Mouse (Mus musculus): Measurements from ENCODE around the gene Srsf5. TPM values are rescaled to one million over a fixed set of nuclear protein-coding genes. Genes with fewer than 3 reads are reported as not detected.
A peak's percentile ranks its signal among the peaks of the same experiment; 100 is the strongest.

Gene Srsf5
- polyA plus RNA-seq, 1 experiment from 2014 or later: 444 TPM

DNA sequence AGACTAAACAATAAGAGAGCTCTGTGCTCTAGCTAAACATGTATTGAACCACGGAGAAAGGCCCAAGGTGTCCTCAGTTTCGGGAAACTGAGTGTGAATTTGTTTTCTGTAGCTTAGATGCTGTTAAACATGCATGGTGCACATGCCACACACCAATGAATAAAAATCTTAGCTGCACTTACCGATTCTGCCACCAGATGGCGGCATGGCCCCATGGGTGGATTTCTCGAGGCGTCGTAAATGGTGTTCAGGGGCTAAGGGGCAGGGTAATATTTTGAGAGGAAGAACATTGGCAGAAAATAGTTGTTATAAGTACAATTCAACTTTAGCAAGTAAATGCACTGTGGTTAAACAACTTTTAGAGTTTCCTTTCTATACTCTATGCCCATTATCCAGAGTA, 37.0 kb downstream of the Srsf5 start:
- Histone ChIP-seq H3K36me3 (ENCODE audit: control insufficient read depth, insufficient read depth, low read length) (no peaks in the 10 kb centered on the region), H3K9me3 (ENCODE audit: control insufficient read depth, low read length) (no peaks in the 10 kb centered on the region), H3K4me2 (no peak overlapping the region), H3K27ac (ENCODE audit: low read depth, low read length) (no peak overlapping the region), H3K4me3 (ENCODE audit: low read depth, low read length) (no peak overlapping the region), H3K9ac (ENCODE audit: low read length) (no peak overlapping the region), H3K27me3 (ENCODE audit: control insufficient read depth, insufficient read depth, low read length) (no peaks in the 10 kb centered on the region), H3K4me1 (ENCODE audit: control insufficient read depth, insufficient read depth, low read length) (no peaks in the 10 kb centered on the region)
- DNase-seq (ENCODE audit: low spot score, missing footprints): peak; percentile 99
- WGBS: 3% methylated on average over 7 of the region's 7 CpGs
- no peak for ATAC-seq (ENCODE audit: low FRiP score)

DNA sequence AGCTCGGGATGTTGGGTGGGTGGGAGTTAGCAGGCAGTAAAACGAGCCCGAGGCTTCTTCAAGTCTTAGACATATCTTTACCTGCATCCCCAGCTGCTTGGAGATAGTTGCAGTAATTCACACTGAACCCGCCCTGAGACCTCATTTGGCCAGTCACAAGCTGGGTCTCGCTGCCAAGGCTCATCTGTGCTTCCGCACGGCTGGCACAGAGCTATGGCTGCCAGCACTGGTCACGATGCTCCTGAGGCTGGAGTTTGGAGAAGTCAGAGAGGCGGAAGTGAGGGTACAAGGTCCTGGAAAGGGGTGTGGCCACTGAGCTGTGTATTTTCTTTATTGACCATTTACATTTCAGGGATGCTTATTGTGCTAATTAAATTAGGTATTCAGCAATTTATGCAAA, 38.4 kb downstream of the Srsf5 start:
- no peak overlapping the region for H3K4me3 ChIP-seq (ENCODE audit: low read depth, low read length)
- no peak for ATAC-seq (ENCODE audit: low FRiP score)
- 80% methylated on average over 9 of the region's 9 CpGs for WGBS

DNA sequence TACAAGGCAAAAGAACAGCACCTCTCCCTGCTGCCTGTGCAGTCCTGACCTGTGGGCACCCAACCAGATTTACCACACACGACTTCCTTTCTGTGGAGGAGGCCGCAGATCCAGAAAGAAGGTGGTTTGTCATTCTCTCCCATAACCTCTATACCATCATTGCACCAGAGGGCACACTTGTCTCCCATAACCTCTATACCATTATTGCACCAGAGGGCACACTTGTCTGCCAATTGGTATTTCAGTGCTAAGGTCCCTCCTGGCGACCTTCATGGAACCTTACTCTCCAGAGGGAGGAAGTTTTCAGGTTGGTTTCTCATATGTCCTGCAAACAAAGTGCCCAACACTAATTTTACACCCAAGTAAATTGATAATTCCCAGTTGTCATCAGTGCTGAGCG, 41.3 kb downstream of the Srsf5 start:
- Histone ChIP-seq H3K36me3 (ENCODE audit: control insufficient read depth, insufficient read depth, low read length) (no peaks in the 10 kb centered on the region), H3K4me2 (no peak overlapping the region), H3K27ac (ENCODE audit: low read depth, low read length) (no peak overlapping the region), H3K9me3 (ENCODE audit: control insufficient read depth, low read length) (no peaks in the 10 kb centered on the region), H3K4me1 (ENCODE audit: control insufficient read depth, insufficient read depth, low read length) (peaks cover 2% of the 10 kb centered on the region; the same call in 1 of the 2 replicates), H3K4me3 (ENCODE audit: low read depth, low read length) (no peak overlapping the region), H3K9ac (ENCODE audit: low read length) (no peak overlapping the region), H3K27me3 (ENCODE audit: control insufficient read depth, insufficient read depth, low read length) (no peaks in the 10 kb centered on the region)
- DNase-seq (ENCODE audit: low spot score, missing footprints): no peak
- no peak for ATAC-seq (ENCODE audit: low FRiP score)
- WGBS: 86% methylated on average over 4 of the region's 4 CpGs

More for the DNA sequence above, 38.4 kb downstream of the Srsf5 start:
- Histone ChIP-seq H3K9ac (ENCODE audit: low read length) (no peak overlapping the region), H3K36me3 (ENCODE audit: control insufficient read depth, insufficient read depth, low read length) (no peaks in the 10 kb centered on the region), H3K27ac (ENCODE audit: low read depth, low read length) (no peak overlapping the region), H3K27me3 (ENCODE audit: control insufficient read depth, insufficient read depth, low read length) (no peaks in the 10 kb centered on the region), H3K4me1 (ENCODE audit: control insufficient read depth, insufficient read depth, low read length) (no peaks in the 10 kb centered on the region), H3K9me3 (ENCODE audit: control insufficient read depth, low read length) (no peaks in the 10 kb centered on the region), H3K4me2 (no peak overlapping the region)
- no peak for DNase-seq (ENCODE audit: low spot score, missing footprints)

DNA sequence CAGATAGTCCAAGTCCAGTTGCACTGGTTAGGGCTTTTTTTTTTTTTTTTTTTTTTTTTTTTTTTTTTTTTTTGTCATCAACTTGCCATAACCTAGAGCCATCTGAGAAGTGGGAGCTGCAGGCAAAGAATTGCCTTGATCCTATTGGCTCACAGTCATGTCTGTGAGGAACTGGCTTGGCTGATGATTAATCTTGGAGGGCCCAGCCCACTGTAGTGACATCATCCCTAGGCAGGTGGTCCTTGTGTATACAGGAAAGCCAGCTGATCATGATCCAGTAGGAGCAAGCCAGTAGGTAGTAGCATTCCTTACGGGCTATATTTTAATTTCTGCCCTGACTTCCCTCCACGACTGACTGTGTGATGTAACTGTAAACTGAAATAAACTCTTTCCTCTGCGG, 43.0 kb downstream of the Srsf5 start:
- Histone ChIP-seq H3K9me3 (ENCODE audit: control insufficient read depth, low read length) (no peaks in the 10 kb centered on the region; the same call in 1 of the 2 replicates), H3K36me3 (ENCODE audit: control insufficient read depth, insufficient read depth, low read length) (no peaks in the 10 kb centered on the region), H3K4me1 (ENCODE audit: control insufficient read depth, insufficient read depth, low read length) (peaks cover 2% of the 10 kb centered on the region; the same call in 1 of the 2 replicates), H3K27me3 (ENCODE audit: control insufficient read depth, insufficient read depth, low read length) (no peaks in the 10 kb centered on the region), H3K9ac (ENCODE audit: low read length) (no peak overlapping the region), H3K4me3 (ENCODE audit: low read depth, low read length) (no peak overlapping the region), H3K4me2 (no peak overlapping the region), H3K27ac (ENCODE audit: low read depth, low read length) (no peak overlapping the region)
- WGBS: 92% methylated on average over 3 of the region's 3 CpGs
- no peak for DNase-seq (ENCODE audit: low spot score, missing footprints)
- ATAC-seq (ENCODE audit: low FRiP score): no peak

DNA sequence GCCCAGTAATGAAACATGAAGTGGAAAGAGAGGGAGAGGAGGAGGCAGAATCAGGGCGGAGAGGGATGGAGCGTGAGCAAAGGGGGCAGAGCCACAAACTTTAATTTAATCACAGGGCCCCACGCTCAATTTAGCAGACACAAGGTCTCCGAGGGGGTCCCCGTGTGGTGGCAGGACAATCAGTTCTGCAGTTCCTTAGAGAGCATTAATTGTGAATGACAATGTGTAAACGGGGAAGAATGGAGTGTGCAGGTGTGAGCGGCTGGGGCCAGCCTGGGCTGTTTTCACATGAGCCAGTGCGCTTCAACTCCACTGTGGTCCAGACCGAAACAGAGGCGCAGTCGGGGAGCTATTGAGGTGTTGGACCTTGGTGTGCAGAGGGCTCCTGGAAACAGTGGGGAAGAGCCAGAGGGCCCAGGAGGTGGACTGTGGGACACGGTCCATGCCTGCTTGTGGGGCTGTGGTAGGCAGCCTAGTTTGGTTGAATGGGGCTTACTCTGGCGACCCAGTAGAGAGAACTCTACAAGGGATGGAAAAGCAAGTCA, 45.7 kb downstream of the Srsf5 start:
- H3K4me3 ChIP-seq (ENCODE audit: low read depth, low read length): no peak overlapping the region
- H3K36me3 ChIP-seq (ENCODE audit: control insufficient read depth, insufficient read depth, low read length): no peaks in the 10 kb centered on the region
- DNase-seq (ENCODE audit: low spot score, missing footprints) (no peak), ATAC-seq (ENCODE audit: low FRiP score) (no peak)
- H3K27ac ChIP-seq (ENCODE audit: low read depth, low read length): no peak overlapping the region
- peaks cover 3% of the 10 kb centered on the region; the same call in 1 of the 2 replicates for H3K9me3 ChIP-seq (ENCODE audit: control insufficient read depth, low read length)
- 64% methylated on average over 13 of the region's 13 CpGs for WGBS
- no peak overlapping the region for H3K4me2 ChIP-seq
- H3K9ac ChIP-seq (ENCODE audit: low read length): no peak overlapping the region
- H3K27me3 ChIP-seq (ENCODE audit: control insufficient read depth, insufficient read depth, low read length): no peaks in the 10 kb centered on the region
- H3K4me1 ChIP-seq (ENCODE audit: control insufficient read depth, insufficient read depth, low read length): peaks cover 2% of the 10 kb centered on the region; the same call in 1 of the 2 replicates

DNA sequence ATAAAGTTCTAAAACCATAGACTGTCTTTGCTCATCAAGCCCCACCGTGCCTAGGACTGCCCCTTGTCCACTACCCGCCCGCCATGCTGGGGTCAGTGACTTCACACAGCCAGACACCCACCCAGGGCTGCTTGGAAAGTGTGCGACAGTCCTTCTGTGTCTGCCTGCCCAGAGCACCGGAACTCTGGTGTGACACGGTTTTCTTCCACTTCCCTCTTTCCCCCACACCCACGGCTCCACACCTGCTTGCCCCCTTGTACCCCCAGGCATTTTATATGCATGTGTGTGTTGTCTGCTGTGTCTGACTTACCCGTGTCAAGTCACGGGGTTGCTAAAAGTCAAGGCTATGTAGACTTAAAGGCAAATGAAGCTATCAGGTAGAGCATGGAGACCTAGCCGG, 46.5 kb downstream of the Srsf5 start:
- H3K4me1 ChIP-seq (ENCODE audit: control insufficient read depth, insufficient read depth, low read length): peaks cover 2% of the 10 kb centered on the region; the same call in 1 of the 2 replicates
- H3K9me3 ChIP-seq (ENCODE audit: control insufficient read depth, low read length): peaks cover 3% of the 10 kb centered on the region; the same call in 1 of the 2 replicates
- ATAC-seq (ENCODE audit: low FRiP score): no peak
- H3K36me3 ChIP-seq (ENCODE audit: control insufficient read depth, insufficient read depth, low read length): no peaks in the 10 kb centered on the region
- no peak overlapping the region for H3K9ac ChIP-seq (ENCODE audit: low read length)
- H3K4me2 ChIP-seq: no peak overlapping the region
- H3K27ac ChIP-seq (ENCODE audit: low read depth, low read length): no peak overlapping the region
- H3K4me3 ChIP-seq (ENCODE audit: low read depth, low read length): no peak overlapping the region
- DNase-seq (ENCODE audit: low spot score, missing footprints): no peak
- H3K27me3 ChIP-seq (ENCODE audit: control insufficient read depth, insufficient read depth, low read length): no peaks in the 10 kb centered on the region
- WGBS: 89% methylated on average over 10 of the region's 10 CpGs

DNA sequence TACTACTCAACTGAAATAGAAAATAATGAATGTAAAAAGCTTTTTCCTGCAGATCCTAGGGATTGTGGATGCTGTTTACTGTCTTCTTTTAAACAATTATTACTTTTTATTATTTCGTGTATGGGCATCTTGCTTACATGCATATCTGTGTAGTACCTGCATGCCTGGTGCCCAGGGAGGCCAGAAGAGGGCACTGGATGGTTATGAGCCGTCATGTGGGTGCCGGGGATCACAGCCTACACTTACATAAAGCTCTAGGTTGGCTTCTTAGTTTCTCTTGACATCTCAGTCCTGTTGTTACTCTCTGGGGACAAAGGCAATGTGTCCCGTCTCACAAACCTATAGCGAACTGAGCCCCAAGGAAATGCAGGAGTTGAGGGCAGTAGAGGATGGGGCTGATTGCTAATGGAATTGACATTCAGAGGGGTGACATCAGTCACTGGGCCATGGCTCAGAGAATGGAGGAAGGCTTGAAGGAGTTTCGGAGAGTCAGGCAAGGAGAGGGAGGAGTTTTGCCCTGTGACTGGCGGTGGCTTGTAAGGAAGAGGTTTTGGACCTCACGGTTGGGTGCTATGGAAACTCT, 47.3 kb downstream of the Srsf5 start:
- peaks cover 3% of the 10 kb centered on the region; the same call in 1 of the 2 replicates for H3K9me3 ChIP-seq (ENCODE audit: control insufficient read depth, low read length)
- H3K4me2 ChIP-seq: no peak overlapping the region
- H3K27me3 ChIP-seq (ENCODE audit: control insufficient read depth, insufficient read depth, low read length): no peaks in the 10 kb centered on the region
- no peak overlapping the region for H3K4me3 ChIP-seq (ENCODE audit: low read depth, low read length)
- no peak for ATAC-seq (ENCODE audit: low FRiP score)
- WGBS: 77% methylated on average over 8 of the region's 8 CpGs
- H3K4me1 ChIP-seq (ENCODE audit: control insufficient read depth, insufficient read depth, low read length): peaks cover 2% of the 10 kb centered on the region; the same call in 1 of the 2 replicates
- no peak overlapping the region for H3K27ac ChIP-seq (ENCODE audit: low read depth, low read length)
- no peak for DNase-seq (ENCODE audit: low spot score, missing footprints)
- H3K36me3 ChIP-seq (ENCODE audit: control insufficient read depth, insufficient read depth, low read length): no peaks in the 10 kb centered on the region
- H3K9ac ChIP-seq (ENCODE audit: low read length): no peak overlapping the region

DNA sequence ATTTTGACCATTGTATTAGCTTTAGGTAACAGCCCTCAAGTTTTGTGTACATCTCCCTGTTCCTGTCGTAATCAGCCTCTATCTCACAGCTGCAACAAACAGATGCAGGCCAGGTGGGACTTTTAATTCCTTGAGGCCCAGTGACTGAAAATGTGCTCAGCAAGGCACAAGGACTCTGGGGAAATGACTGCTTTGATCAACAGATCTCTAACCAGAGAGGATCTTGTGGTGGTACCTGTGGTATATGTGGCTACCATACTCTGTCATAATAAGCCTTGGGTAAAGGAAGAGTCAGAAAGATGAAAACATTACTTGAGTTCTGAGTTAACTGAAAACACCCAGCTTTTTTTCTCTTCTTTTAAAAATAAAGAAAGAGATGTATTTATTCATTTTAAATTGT, 48.5 kb downstream of the Srsf5 start:
- DNase-seq (ENCODE audit: low spot score, missing footprints) (no peak), ATAC-seq (ENCODE audit: low FRiP score) (no peak)
- Histone ChIP-seq H3K36me3 (ENCODE audit: control insufficient read depth, insufficient read depth, low read length) (no peaks in the 10 kb centered on the region), H3K4me3 (ENCODE audit: low read depth, low read length) (no peak overlapping the region), H3K9ac (ENCODE audit: low read length) (no peak overlapping the region), H3K4me1 (ENCODE audit: control insufficient read depth, insufficient read depth, low read length) (peaks cover 11% of the 10 kb centered on the region), H3K4me2 (no peak overlapping the region), H3K27me3 (ENCODE audit: control insufficient read depth, insufficient read depth, low read length) (no peaks in the 10 kb centered on the region), H3K27ac (ENCODE audit: low read depth, low read length) (no peak overlapping the region), H3K9me3 (ENCODE audit: control insufficient read depth, low read length) (peaks cover 3% of the 10 kb centered on the region; the same call in 1 of the 2 replicates)
- WGBS: 89% methylated on average over 1 of the region's 1 CpGs

DNA sequence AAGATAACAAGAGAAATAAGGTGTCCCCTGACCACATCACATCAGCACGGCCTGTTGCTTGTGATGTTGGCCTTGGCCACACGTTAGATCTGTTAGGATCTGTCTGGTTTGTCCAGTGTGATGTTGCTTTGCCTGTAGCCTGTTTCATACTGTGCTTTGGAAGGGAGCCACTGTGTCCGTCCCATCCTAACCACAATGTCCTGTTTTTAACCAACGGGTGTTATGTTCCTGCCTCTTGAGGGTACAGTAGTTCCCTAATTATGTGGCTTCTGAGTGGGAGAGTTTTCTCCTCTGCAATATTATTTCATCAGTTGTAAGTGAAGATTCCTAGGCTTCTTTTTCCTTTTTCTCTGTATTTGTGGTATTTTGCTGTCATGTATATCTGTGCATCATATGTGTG, 50.0 kb downstream of the Srsf5 start:
- H3K9me3 ChIP-seq (ENCODE audit: control insufficient read depth, low read length): peaks cover 3% of the 10 kb centered on the region; the same call in 1 of the 2 replicates
- peaks cover 21% of the 10 kb centered on the region for H3K4me1 ChIP-seq (ENCODE audit: control insufficient read depth, insufficient read depth, low read length)
- no peaks in the 10 kb centered on the region for H3K27me3 ChIP-seq (ENCODE audit: control insufficient read depth, insufficient read depth, low read length)
- H3K27ac ChIP-seq (ENCODE audit: low read depth, low read length): no peak overlapping the region
- no peaks in the 10 kb centered on the region for H3K36me3 ChIP-seq (ENCODE audit: control insufficient read depth, insufficient read depth, low read length)
- no peak overlapping the region for H3K9ac ChIP-seq (ENCODE audit: low read length)
- H3K4me3 ChIP-seq (ENCODE audit: low read depth, low read length): no peak overlapping the region
- WGBS: 88% methylated on average over 4 of the region's 4 CpGs
- no peak overlapping the region for H3K4me2 ChIP-seq
- ATAC-seq (ENCODE audit: low FRiP score) (no peak), DNase-seq (ENCODE audit: low spot score, missing footprints) (no peak)

All from midbrain, embryonic 11.5 days (tissue).